Mouse (Mus musculus): ENCODE measurements at regions not wholly inside any gene's neighbourhood (a gene's known extent, or its start where the extent isn't known, plus 50 kb on each side); places are given as distances from the start of the nearest gene placed in this dataset.

DNA sequence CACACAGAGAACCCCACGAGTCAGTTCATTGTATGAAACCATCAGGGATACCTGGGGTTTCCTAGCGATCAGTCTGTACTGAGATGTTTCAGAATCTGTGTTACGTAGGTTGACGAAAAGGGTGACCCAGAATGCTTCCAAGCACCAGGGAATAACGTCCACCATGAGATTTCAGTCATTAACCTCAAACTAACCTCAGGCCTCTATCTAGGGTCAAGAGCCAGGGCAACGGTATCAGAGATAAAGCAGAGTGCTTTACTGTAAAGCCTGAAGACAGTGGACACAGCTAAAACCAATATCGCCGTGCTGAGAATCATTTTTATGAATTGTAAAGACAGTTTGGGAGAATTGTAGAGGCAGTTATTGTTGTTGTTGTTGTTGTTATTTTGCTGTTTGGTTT is 52.9 kb upstream of the Errfi1 start:
- no peak for DNase-seq

GRCm38 (mm10) chr4:150799550-150800398 is 53.9 kb upstream of the Errfi1 start:
- DNase-seq, result no peak

- no peak for DNase-seq
Observed at GRCm38 (mm10) chr4:150798783-150799530, 54.8 kb upstream of the Errfi1 start.

DNA sequence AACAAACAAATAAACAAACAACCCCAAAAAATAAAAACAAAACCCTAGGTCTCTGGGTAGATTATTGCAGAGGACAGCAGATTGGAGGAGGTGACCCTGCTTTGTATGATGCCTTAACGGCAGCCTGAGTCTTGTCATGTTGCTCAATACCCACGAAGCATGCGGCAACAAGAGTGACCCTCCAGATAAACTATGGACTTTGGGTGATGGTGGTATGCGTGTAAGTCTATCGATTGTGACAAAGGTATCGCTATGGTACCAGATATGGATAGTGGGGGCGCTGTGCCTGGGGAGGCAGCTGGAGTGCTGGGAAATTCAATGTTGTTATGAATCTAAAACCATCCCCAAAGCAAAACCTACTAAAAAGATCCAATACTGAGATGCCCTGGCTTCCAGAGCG is 55.4 kb upstream of the Errfi1 start:
- no peak for DNase-seq

- DNase-seq, result no peak
Observed at GRCm38 (mm10) chr4:150797057-150797456, 56.7 kb upstream of the Errfi1 start.

GRCm38 (mm10) chr4:150794878-150795277 is 58.8 kb upstream of the Errfi1 start:
- no peak for DNase-seq

DNA sequence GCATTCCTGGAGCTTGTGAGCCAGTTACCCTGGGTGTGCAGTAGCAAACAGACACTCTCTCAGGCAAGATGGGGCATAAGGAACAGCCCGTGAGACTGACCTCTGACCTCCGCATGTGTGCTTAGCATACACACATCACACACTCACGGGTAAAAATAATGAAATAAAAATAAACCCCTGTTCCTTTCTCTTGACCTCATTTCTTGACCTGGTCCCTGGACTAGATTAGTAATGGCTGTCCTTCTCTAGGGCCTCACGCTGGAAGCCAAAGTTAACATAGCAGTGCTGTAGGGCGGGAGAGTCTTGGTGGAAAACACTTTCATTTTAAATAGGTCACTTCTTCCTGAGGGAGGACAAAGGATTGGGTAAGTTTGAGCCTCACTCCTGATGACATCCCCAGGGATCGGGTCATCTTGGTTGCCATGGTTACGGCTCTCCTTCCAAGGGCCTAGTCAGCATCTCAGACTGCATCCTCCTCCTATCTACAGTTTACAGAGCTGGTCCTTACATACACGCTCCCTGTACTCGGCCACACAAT is 59.4 kb upstream of the Errfi1 start:
- no peak for DNase-seq

GRCm38 (mm10) chr4:150793146-150793545 is 60.6 kb upstream of the Errfi1 start:
- DNase-seq, result no peak

DNA sequence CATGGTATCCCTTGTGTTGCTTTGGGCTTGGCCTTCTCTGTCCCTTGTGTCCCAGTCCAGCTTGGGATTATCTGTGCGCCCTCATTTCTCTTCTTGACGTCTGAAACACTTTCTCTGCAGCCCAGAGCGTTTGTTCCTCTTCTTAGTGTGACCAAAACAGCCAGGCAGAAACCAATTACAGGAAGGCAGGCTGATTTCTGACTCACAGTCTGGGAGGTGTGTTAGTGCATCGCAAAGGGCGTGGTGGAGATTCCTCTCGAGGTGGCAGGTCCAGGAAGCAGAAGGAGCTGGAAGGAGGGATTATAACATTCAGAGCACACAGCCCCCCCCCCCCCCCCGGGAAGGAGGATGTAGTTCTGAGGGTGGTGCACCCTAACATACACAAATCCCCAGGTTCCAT is 64.6 kb upstream of the Errfi1 start:
- no peak for DNase-seq

GRCm38 (mm10) chr4:150787113-150787512 is 66.6 kb upstream of the Errfi1 start:
- no peak for DNase-seq

GRCm38 (mm10) chr4:150786651-150787050 is 67.1 kb upstream of the Errfi1 start:
- DNase-seq, result no peak

DNA sequence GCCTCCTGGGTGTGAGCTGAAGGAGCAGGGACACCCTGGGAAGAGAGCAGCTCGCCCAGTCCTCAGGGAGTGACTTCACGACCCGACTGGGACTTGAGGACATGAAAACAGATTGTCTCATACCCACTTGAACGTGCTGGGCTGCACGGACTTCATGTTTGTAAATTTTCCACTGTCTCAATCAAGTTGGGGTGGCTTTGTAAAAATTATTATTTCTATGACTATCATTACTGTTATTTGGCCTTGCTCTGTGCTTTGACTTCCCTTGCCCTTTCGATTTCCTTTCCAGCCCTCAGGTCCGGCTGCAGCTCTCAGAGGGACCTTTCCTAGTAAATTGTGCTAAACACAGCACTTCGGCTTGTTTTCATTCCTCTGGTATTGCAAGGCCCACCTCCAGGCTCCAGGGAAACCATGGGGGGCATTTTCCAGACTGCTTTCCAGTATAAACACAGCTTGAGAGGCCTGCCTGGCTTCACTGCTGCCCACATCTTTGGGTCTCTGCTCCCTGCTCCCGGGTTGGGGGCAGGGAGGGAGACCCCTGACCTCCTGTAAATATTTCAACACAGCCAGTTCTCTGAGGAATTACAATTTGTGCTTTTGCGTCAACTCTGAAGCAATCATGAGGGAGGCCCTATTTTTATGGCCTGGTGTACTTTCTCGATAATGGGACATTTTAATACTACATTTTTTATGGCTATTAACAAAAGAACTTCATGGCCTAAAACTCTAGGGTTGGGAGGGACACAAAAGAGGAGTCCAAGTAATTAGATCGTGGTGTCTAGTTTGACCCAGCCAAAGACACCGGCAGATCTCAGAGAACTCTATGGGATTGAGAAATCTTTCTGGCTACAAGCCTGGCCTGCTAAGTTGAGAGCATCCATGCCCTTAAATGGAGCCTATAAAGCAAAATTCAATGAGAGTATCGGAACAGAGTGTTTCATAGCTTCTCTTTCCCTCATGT is 68.9 kb upstream of the Errfi1 start:
- DNase-seq, result no peak

DNA sequence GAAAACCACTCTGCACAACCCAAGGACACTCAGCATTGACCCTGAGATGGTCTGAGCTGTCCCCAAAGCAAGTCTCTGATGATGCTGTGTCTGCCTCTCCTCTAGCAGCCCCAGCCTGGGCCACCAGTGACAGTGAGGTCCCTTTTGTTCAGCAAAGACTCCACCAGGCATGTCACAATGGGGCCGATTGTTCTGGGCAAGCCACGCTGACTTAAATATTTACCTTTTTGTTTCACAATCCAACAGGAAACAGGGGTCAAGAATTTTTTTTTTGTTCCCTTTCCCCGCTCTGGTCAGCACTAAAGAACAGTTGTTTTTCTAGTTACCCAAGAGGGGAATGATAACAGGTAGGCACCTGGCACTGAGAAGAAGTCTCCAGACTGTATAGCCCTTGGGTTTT is 72.4 kb upstream of the Errfi1 start:
- DNase-seq, result no peak

- DNase-seq, result no peak
Observed at GRCm38 (mm10) chr4:150779340-150779739, 74.4 kb upstream of the Errfi1 start.

GRCm38 (mm10) chr4:150778683-150779082 is 75.0 kb upstream of the Errfi1 start:
- DNase-seq, result no peak

DNA sequence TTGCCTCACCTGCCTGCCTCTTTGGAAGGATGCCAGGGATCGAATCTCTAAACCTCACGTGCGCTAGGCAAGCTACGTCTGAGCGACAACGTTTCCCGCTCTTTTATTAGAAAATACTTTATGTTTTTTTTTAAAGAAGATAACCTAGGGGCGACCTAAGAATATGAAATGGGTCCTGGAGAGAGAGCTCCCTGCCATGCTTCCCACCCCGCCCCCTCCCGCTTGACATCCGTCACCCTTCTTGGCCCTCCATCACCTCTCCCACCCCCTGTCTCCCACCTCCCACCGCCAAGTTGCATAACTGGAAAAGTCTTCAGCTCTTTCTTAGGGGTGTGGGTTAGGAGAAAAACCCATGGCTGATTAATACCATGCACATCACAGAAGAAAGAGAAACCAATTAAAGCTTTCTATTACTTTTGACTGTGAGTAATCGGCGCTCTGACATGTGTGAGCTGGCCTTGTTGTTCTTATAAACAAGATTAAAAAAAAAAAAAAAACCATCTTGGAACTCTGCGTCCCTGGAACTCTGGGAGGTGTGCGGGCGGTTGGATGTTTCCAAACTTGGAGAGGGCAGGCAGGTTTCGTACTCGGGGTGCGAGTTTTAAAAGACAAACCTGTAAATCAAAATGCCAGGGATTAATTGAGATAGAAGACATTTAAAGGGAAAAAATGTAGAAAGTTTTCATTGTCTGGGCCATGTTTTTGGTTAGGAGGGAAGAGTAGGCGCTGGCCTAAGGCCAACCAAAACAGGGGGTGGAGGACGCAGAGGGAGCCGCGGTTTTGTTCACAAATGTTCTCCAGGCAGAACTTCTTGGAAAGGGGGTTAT is 77.8 kb upstream of the Errfi1 start:
- DNase-seq, result no peak

- DNase-seq, result no peak
Observed at GRCm38 (mm10) chr4:150775281-150775680, 78.4 kb upstream of the Errfi1 start.

DNA sequence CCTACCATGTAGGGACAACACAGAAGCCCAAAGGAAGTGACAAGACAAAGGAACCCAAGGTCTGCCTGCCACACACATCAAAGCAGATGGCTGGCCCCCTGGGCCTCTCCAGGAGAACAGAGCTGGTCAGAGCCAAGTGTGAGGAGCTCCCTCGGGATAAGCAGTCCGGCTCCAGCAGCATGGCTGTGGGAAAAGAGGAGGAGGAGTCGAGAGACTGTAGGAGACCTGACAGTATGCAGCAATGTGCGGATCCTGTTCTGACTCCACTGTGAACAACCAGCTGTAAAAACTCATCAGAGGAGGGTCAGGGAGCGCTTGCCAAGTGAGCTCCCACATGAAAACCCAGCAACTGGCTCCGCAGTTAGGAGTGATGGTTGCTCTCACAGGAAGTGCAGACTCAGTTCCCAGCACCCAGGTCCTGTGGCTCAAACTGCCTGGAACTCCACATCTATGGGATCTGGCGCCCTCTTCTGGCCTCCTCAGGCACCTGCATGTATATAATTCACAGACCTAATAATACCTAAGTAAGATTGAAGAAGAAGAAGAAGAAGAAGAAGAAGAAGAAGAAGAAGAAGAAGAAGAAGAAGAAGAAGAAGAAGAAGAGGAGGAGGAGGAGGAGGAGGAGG is 79.3 kb upstream of the Errfi1 start:
- no peak for DNase-seq

- no peak for DNase-seq
Observed at GRCm38 (mm10) chr4:150771922-150772651, 81.6 kb upstream of the Errfi1 start.

- DNase-seq, result no peak
Observed at GRCm38 (mm10) chr4:150771469-150771868, 82.2 kb upstream of the Errfi1 start.

- DNase-seq, result no peak
Observed at GRCm38 (mm10) chr4:150769043-150769442, 84.7 kb upstream of the Errfi1 start.
